Mouse (Mus musculus): Measurements from ENCODE around the gene Styx. TPM values are rescaled to one million over a fixed set of nuclear protein-coding genes. Genes with fewer than 3 reads are reported as not detected.

The Styx gene
- polyA plus RNA-seq, 1 experiment = 144 TPM

DNA sequence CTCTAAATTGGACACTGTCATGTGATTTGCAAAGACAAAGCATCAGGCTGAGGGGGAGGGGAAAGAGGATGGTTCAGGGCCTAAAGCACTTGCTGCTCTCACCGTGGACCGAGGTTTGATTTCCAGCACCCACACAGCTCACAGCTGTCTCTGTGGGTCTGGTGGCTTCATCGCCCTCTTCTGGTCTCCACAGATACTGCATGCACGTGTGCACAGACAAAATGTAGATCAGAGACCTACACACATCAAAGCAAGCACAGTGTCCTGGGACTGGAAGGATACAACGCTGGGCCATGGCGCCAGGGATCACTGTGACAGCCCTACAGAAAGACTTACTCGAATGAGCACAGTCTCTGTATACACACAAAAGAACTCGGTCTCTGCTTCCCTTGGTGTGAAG, 118.6 kb downstream of the Styx start:
- TF ChIP-seq GATA1 (IDR thresholded peaks at IDR 0.05; ENCODE audit: low read length) = no peak

Other genes starting within 250 kb of the Styx start
- not detected in 2 replicates for gene Gpr137c, start 131.4 kb upstream of the Styx start, polyA plus RNA-seq (2012)
- gene Txndc16, start 130.8 kb upstream of the Styx start, polyA plus RNA-seq (2012) = not detected in 2 replicates
- 9.3 and 17.6 TPM in 2 replicates for gene Ero1l, start 32.3 kb upstream of the Styx start, polyA plus RNA-seq (2012)
- 5.0 and 7.5 TPM in 2 replicates for gene Psmc6, start 21.3 kb upstream of the Styx start, polyA plus RNA-seq (2012)
- gene Gnpnat1, start 53.8 kb downstream of the Styx start, polyA plus RNA-seq (2012) = 6.0 and 6.4 TPM in 2 replicates
- not detected in 2 replicates for gene Fermt2, start 179.0 kb downstream of the Styx start, polyA plus RNA-seq (2012)